Mouse (Mus musculus) lung, postnatal 0 days (tissue): ENCODE data around the gene Pigt.

Source experiments
- CTCF ChIP-seq: IDR thresholded peaks from 2 replicates; pipeline ENCODE4 v1.5.1; 2016; ENCODE audit warnings: antibody characterized with exemption, mild to moderate bottlenecking
- EP300 ChIP-seq: IDR thresholded peaks from 2 replicates; pipeline ENCODE4 v1.6.1; 2016; ENCODE audit warnings: antibody characterized with exemption, mild to moderate bottlenecking, control low read depth

- TF ChIP-seq CTCF (no peak), EP300 (no peak)
These were observed 54.2 kb downstream of the Pigt start for GRCm38 (mm10) chr2:164551502-164551901.
